ENCODE assay signal across 10 mouse cellular contexts in the genomic region with DNA sequence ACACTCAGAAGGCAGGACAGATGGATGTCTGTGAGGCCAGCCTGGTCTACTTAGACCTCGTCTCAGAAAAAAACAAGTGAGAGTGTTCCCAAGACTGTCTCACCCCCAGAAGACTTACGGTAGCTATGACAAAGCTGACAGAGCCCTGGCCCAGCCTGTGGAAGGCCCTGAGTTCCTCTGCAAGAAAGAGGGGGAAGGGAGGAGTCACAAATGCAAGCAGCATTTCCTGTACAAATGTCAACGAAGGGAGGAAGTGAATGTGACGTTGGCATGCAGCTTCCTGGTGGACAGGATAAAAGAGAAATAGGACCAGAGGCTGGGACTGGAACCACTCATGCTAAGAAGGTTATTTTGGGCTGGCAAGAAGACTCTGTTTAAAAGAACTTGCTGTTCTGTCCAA. TPM values are rescaled to one million over a fixed set of nuclear protein-coding genes. Genes with fewer than 3 reads are reported as not detected.
DNase-seq lines count a peak whose midpoint lies in the region; ATAC-seq and TF ChIP-seq lines count a peak whose summit lies in the region.
"Had no signal": no experiment of that assay in that cellular context is flagged by ENCODE, and none has a peak within 500 bp of the region (broad histone marks: within the 10 kb centered on the region; RNA-seq: fewer than 3 reads in every experiment).

No protein-coding gene starts in this region.

- H3K36me3 ChIP-seq in heart, postnatal 0 days (replicated peaks; ENCODE audit: control insufficient read depth, insufficient read depth, low read length) = no peaks in the 10 kb centered on the region
- no peaks in the 10 kb centered on the region for H3K36me3 ChIP-seq in stomach, embryonic 14.5 days (ENCODE audit: control insufficient read depth, insufficient read depth, low read length)
- H3K36me3 ChIP-seq in forebrain, embryonic 12.5 days (replicated peaks) = no peaks in the 10 kb centered on the region
- H3K36me3 ChIP-seq: embryonic facial prominence, embryonic 13.5 days had no signal

- no peak for ATAC-seq in heart, postnatal 0 days (ENCODE audit: insufficient read depth, low read depth)
- ATAC-seq in stomach, embryonic 14.5 days (ENCODE audit: insufficient number of reproducible peaks, insufficient read depth, low FRiP score, low read depth) = no peak
- no peak for ATAC-seq in forebrain, embryonic 12.5 days (ENCODE audit: low FRiP score)

- DNase-seq in gastrocnemius, adult 2 months = no peak
- no peak for DNase-seq in gastrocnemius, postnatal 25 days
- peak; percentile 33 for DNase-seq in heart, postnatal 0 days (ENCODE audit: low spot score)
- DNase-seq in lung, adult 18-20 months = peak; percentile 66 to 77
- no peak for DNase-seq in right cerebral cortex, adult 2 months (ENCODE audit: low spot score in 2 of 2)
- DNase-seq in MN1 (ENCODE audit: low spot score) = no peak
- DNase-seq: retina, postnatal 1 day had no signal

- no peak overlapping the region for H3K9ac ChIP-seq in heart, postnatal 0 days (replicated peaks; ENCODE audit: low read depth, low read length)
- H3K9ac ChIP-seq in stomach, embryonic 14.5 days (replicated peaks; ENCODE audit: low read depth, low read length) = no peak overlapping the region
- H3K9ac ChIP-seq in forebrain, embryonic 12.5 days = no peak overlapping the region
- H3K9ac ChIP-seq: embryonic facial prominence, embryonic 13.5 days had no signal

- H3K4me3 ChIP-seq in gastrocnemius, adult 2 months = peak overlapping the region; percentile 3; the same call in 1 of the 2 replicates
- no peak overlapping the region for H3K4me3 ChIP-seq in heart, postnatal 0 days (ENCODE audit: low read depth, low read length)
- no peak overlapping the region for H3K4me3 ChIP-seq in stomach, embryonic 14.5 days (ENCODE audit: low read depth, low read length)
- H3K4me3 ChIP-seq in forebrain, embryonic 12.5 days (replicated peaks) = no peak overlapping the region
- H3K4me3 ChIP-seq: embryonic facial prominence, embryonic 13.5 days had no signal

- H3K27ac ChIP-seq in gastrocnemius, adult 2 months = peak overlapping the region; percentile 63
- peak overlapping the region; percentile 24 for H3K27ac ChIP-seq in heart, postnatal 0 days (ENCODE audit: low read depth)
- peak overlapping the region; percentile 30; the same call in 1 of the 2 replicates for H3K27ac ChIP-seq in stomach, embryonic 14.5 days (ENCODE audit: low read length)
- no peak overlapping the region for H3K27ac ChIP-seq in forebrain, embryonic 12.5 days
- H3K27ac ChIP-seq: embryonic facial prominence, embryonic 13.5 days had no signal

- no peaks in the 10 kb centered on the region for H3K27me3 ChIP-seq in heart, postnatal 0 days (ENCODE audit: control insufficient read depth, insufficient read depth, low read length)
- no peaks in the 10 kb centered on the region for H3K27me3 ChIP-seq in stomach, embryonic 14.5 days (ENCODE audit: control insufficient read depth, insufficient read depth, low read length)
- no peaks in the 10 kb centered on the region for H3K27me3 ChIP-seq in forebrain, embryonic 12.5 days
- H3K27me3 ChIP-seq: embryonic facial prominence, embryonic 13.5 days had no signal

- no peak for TF ChIP-seq CTCF in gastrocnemius, adult 2 months (IDR thresholded peaks at IDR 0.05)
- no peak for TF ChIP-seq CTCF in heart, postnatal 0 days (IDR thresholded peaks at IDR 0.05; ENCODE audit: low read depth)

- WGBS in heart, postnatal 0 days = 54% methylated on average over 4 of the region's 4 CpGs
- WGBS in stomach, embryonic 14.5 days = 43% methylated on average over 4 of the region's 4 CpGs
- 86% methylated on average over 4 of the region's 4 CpGs for WGBS in forebrain, embryonic 12.5 days

- peaks cover 8% of the 10 kb centered on the region; the same call in 1 of the 2 replicates for H3K4me1 ChIP-seq in heart, postnatal 0 days (ENCODE audit: control insufficient read depth, insufficient read depth)
- H3K4me1 ChIP-seq in stomach, embryonic 14.5 days (ENCODE audit: control insufficient read depth, insufficient read depth, low read length) = no peaks in the 10 kb centered on the region; the same call in 1 of the 2 replicates
- H3K4me1 ChIP-seq in forebrain, embryonic 12.5 days = peaks cover 7% of the 10 kb centered on the region

- TF ChIP-seq EP300 in heart, postnatal 0 days (IDR thresholded peaks at IDR 0.05; ENCODE audit: low read depth) = peak; percentile 68; the same call in 1 of the 2 replicates

- intact Hi-C loops in gastrocnemius, adult 2 months (cut with DNase I) = no loop called here

- no peaks in the 10 kb centered on the region for H3K9me3 ChIP-seq in heart, postnatal 0 days (replicated peaks; ENCODE audit: control insufficient read depth, low read length)
- H3K9me3 ChIP-seq in stomach, embryonic 14.5 days (ENCODE audit: control insufficient read depth, low read depth, low read length) = no peaks in the 10 kb centered on the region
- H3K9me3 ChIP-seq in forebrain, embryonic 12.5 days = no peaks in the 10 kb centered on the region
- H3K9me3 ChIP-seq: embryonic facial prominence, embryonic 13.5 days had no signal

- H3K4me2 ChIP-seq in heart, postnatal 0 days (ENCODE audit: low read depth, low read length) = no peak overlapping the region
- H3K4me2 ChIP-seq in stomach, embryonic 14.5 days (replicated peaks; ENCODE audit: low read depth, low read length) = no peak overlapping the region
- H3K4me2 ChIP-seq in forebrain, embryonic 12.5 days = no peak overlapping the region
- H3K4me2 ChIP-seq: embryonic facial prominence, embryonic 13.5 days had no signal

RNA-seq across cellular contexts. Expression of a gene that starts 31.6 kb away (rescaled TPM):
- 10 to 100 TPM; 33.4 to 35.6 TPM for total RNA-seq in gastrocnemius, adult 2 months (2021)
- 10 to 100 TPM; 23.9 to 25.4 TPM for total RNA-seq in gastrocnemius, postnatal 25 days (2021)
- total RNA-seq in heart, postnatal 0 days (2014; rRNA removed; ENCODE audit: low replicate concordance) = 21.5 and 32.7 TPM in 2 replicates
- polyA plus RNA-seq in heart, postnatal 0 days (2015; fragmentation: Nextera tagmentation; extraction: Ambion mirVana) = 7.1 and 7.6 TPM in 2 replicates
- polyA plus RNA-seq in stomach, embryonic 14.5 days (2014; fragmentation: Nextera tagmentation; extraction: Ambion mirVana) = 20.9 and 22.4 TPM in 2 replicates
- 19.5 and 21.5 TPM in 2 replicates for polyA plus RNA-seq in forebrain, embryonic 12.5 days (2016; fragmentation: Nextera tagmentation; extraction: Ambion mirVana)

RNA-seq across cellular contexts. Expression of a gene that starts 59.1 kb away (rescaled TPM):
- not detected for total RNA-seq in gastrocnemius, adult 2 months (2021)
- total RNA-seq in gastrocnemius, postnatal 25 days (2021) = under 1 TPM in 1 of 2 experiments, not detected in 1; 0.19 TPM
- total RNA-seq in heart, postnatal 0 days (2014; rRNA removed; ENCODE audit: low replicate concordance) = 2.3 TPM in 1 of 2 replicates, not detected in the other
- 0.12 and 0.38 TPM in 2 replicates for polyA plus RNA-seq in heart, postnatal 0 days (2015; fragmentation: Nextera tagmentation; extraction: Ambion mirVana)
- polyA plus RNA-seq in stomach, embryonic 14.5 days (2014; fragmentation: Nextera tagmentation; extraction: Ambion mirVana) = 17.3 and 17.9 TPM in 2 replicates
- 2.3 and 2.4 TPM in 2 replicates for polyA plus RNA-seq in forebrain, embryonic 12.5 days (2016; fragmentation: Nextera tagmentation; extraction: Ambion mirVana)

Comparison
In these comparisons a context has a peak if more than half of its experiments do, and no peak if none do; other contexts are left out.
1. DNase-seq: peak in heart, postnatal 0 days (single experiment) and lung, adult 18-20 months (2 of 2); none in gastrocnemius, adult 2 months (single experiment), gastrocnemius, postnatal 25 days (single experiment), right cerebral cortex, adult 2 months (0 of 2) and MN1 (single experiment).